Mouse (Mus musculus): ENCODE measurements around the gene St6gal1.

GRCm38 (mm10) chr16:23223166-23223870 is 1.2 kb upstream of the St6gal1 start:
- TF ChIP-seq POLR2A (IDR thresholded peaks at IDR 0.05; ENCODE audit: borderline replicate concordance, insufficient read depth, low read length) (no peak), CTCF (IDR thresholded peaks at IDR 0.05; ENCODE audit: borderline replicate concordance, insufficient read depth, low read depth, low read length) (no peak)
